Mouse (Mus musculus): ENCODE data around the gene Mbnl2.
"Not testable (repeated sequence)": the region's sequence is repeated elsewhere in the genome, so short reads cannot be mapped to it uniquely, and the experiment has no call there.

Mbnl2 gene

GRCm38 (mm10) chr14:120330881-120331514, 55.5 kb downstream of the Mbnl2 start:
- no peak for DNase-seq

DNA sequence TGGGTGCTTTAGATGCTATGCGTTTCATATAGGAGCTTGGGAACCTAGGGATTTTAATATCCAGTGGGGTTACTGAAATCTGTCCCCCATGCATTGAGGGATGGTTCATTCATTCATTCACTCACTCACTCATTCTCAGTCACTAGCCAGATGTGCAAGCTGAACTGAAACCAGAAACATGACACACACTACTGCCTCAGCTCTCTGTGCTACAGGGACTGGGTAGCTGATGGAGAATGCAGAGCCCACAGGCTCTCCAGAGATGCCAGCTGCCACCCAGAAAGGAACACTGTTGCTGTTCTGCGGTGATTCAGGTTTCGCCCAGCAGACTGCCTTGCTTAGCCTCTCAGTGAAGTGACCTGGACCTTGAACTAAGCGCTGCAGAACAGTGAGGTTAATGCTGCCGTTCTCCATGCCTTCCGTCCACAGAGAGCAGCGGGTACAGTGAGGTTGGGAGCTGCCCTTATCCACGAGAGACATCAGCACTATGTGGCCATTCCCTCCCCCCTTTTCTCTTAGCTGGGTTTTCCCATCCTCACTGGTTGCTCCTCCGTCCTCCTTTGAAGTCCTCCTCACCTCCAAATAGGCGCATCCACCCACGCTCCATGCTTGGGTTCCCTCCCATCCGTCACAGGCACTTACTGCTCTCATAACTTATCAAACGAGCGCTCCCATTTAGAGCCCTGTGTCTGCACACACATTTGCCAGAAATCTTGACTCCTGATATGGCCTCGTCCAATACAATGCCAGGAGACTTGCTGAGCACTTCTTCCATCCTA, 58.2 kb downstream of the Mbnl2 start:
- no peak for DNase-seq

DNA sequence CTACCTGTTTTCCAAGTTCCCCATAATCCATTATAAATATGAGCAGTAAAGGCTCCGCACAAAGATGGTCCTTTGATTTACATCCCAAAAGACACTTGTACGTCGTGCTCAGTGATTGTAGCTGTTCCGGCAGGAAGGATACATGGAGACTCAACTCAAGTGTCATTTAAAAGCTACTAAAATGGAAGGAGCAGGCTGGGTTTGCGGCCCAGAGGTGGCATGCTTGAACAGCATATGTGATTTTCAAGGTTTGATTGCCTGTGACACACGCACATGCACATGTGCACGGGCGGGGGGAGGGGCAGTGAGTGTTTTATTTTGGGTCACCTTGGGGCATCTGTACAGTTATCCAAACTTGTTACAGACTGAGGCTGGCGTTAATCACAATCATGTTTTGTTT, 59.9 kb downstream of the Mbnl2 start:
- no peak for DNase-seq

DNA sequence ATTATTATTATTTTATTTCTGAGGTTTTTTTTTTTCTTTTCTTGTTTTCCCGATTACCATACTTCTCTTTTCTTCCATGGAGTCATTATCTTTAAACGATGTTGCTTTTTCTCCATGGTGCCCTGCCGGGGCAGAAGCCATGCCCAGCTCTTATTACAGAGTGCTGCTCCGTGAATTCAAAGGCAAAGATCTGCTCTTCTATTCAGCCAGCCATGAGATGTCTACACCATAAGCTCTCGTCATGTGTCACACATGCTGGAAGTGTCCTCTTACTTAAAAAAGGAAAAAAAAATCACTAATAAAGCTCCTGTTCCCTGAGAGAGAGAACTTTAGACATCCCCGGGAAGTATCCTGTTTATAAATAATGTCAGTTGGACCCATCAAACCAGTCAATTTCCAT, 60.4 kb downstream of the Mbnl2 start:
- DNase-seq, result no peak

- DNase-seq, result peak; percentile 56
Measured at GRCm38 (mm10) chr14:120336380-120336779, 60.9 kb downstream of the Mbnl2 start.

GRCm38 (mm10) chr14:120336841-120337240, 61.4 kb downstream of the Mbnl2 start:
- DNase-seq, result no peak

GRCm38 (mm10) chr14:120337731-120338462, 62.4 kb downstream of the Mbnl2 start:
- DNase-seq, result no peak

DNA sequence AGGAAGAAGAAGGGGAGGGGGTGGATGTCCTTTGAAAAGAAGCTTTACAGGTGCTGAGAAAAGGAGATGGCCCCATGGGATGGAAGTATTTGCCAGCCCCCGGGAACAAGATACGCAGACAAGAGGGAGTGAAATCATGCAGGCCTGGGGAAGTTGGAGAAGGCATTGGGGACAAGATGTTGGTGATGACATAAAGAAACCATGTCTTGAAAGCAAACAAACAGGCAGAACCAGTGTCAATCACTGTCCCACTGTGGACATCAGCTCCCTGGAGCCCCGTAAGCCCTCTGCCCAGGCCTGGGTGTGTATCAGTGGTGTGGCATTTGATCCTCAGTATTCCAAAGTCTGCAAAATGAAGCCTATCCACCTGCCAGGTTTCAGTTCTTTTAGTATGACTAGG, 63.2 kb downstream of the Mbnl2 start:
- no peak for DNase-seq

GRCm38 (mm10) chr14:120341912-120342311, 66.4 kb downstream of the Mbnl2 start:
- no peak for DNase-seq

DNA sequence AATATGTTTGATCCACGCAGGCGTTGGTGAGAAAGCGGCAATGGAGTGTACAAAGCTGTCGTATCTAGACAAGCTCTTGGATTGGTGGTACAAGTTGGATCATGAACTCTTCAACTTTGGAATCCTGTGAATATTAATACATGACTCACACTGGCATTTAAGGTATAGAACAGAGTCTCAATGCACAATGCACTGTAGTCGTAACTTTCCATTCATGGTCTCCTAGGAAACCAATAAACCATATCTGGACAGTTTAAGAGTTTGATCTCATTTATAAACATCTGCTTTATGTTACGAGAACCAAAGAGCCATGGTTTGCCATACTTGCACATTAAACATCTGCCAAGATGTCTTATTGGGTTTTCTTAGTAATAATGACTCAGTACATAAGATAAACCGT, 66.9 kb downstream of the Mbnl2 start:
- DNase-seq, result no peak

DNA sequence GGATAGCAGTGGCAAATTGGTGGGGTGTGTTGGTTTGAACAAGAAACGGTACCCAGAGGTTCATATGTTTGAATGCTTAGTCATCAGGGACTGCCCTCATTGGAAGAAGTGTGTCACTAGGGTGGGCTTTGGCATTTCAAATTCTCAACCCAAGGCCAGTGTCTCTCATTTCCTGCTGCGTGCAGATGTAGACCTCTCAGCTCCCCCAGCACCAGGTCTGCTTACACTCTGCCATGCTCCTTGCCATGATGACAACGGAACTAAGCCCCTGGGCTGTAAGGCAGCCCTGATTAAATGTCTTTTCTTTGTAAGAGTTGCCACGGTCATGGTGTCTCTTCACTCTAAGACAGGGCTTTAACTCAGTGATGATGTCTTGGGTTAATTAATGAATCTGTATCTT, 69.2 kb downstream of the Mbnl2 start:
- no peak for DNase-seq

- no peak for DNase-seq
Measured at GRCm38 (mm10) chr14:120347410-120348315, 72.2 kb downstream of the Mbnl2 start.

GRCm38 (mm10) chr14:120349332-120349731, 73.9 kb downstream of the Mbnl2 start:
- no peak for DNase-seq

GRCm38 (mm10) chr14:120352136-120352843, 76.8 kb downstream of the Mbnl2 start:
- DNase-seq, result no peak

GRCm38 (mm10) chr14:120353211-120353610, 77.7 kb downstream of the Mbnl2 start:
- no peak for DNase-seq

GRCm38 (mm10) chr14:120354595-120354994, 79.1 kb downstream of the Mbnl2 start:
- DNase-seq, result no peak

DNA sequence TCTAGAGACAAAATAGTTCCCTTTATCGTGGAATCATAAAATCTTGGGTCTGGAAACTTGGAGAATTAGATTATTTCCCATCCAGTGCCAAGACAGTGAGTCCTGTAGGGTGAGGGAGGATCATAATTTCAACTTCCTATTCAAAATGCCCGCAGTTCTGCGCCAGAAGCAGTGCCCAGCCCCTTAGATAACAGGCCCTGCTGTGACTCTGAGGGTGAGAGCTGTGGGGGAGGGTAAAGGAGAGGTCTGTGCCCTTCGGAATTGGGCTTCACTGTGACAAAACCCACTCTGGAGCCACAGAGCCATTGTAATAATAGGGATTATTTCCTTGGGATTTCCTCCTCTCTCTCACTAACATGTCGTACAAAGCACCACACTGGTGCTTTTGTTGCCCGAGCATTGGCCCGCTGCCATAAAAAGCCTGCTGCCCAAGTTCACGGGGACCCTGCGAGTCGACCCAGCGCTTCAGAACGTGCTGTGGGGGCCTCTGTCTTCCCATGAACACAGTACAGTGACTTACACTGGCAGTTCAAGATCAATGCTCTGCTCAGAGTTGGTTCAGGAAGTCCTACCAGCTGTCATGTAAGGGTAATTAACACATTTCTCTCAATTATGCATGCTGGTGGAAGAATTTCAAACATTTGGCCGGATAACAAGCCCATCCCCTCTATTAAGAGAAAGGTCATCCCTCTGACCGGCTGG, 79.7 kb downstream of the Mbnl2 start:
- peak; percentile 48 for DNase-seq

- no peak for DNase-seq
Measured at GRCm38 (mm10) chr14:120355742-120356440, 80.4 kb downstream of the Mbnl2 start.

DNA sequence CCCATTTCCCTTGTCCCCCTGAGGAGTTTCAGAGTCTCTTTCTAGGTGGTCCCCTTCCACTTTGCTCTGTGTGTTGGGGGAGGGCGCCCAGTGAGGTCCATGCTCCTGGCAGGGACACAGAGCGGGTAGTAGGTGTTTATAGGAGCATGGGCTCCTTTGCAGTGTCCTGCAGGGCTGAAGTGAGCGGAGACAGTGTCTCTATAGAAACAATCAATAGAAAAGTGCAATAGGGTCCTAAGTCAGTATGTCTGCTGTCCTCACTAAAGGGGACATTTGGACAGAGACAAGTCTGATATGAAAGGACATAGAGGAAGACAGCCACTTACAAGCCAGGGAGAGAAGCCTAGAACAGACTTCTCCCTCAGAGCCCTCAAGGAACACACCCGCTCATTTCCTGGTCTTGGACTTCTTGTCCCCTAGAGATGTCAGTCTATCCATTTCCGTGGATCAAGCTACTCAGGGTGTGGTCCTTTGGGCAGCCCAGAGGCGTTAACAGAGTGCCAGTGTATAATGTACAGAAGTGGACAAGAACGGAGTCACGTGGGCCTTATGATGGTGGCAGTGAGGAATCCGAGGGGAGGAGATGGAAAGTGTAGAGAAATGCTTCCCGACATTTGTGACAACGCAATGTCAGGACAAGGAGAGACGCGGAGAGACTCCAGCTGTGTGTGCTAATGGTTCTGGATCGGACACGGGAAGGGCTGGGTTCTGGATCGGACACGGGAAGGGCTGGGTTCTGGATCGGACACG, 82.0 kb downstream of the Mbnl2 start:
- DNase-seq, result no peak

- not testable (repeated sequence) for DNase-seq
Measured at GRCm38 (mm10) chr14:120359608-120360007, 84.1 kb downstream of the Mbnl2 start.

Measured in cerebellum, adult 9-11 months (tissue).